Mouse (Mus musculus) R1 (cell line): ENCODE data around the gene Ctnnbl1.
A peak's percentile ranks its signal among the peaks of the same experiment; 100 is the strongest.

ENCODE experiments used
- DNase-seq: peaks from one replicate; pipeline ENCODE4 v3.0.0-alpha.2; 2018; ENCODE audit warnings: low read depth, low spot score

Gene Ctnnbl1

GRCm38 (mm10) chr2:157750926-157751588, 13.9 kb downstream of the Ctnnbl1 start:
- DNase-seq = no peak

- no peak for DNase-seq
These were observed 14.6 kb downstream of the Ctnnbl1 start for GRCm38 (mm10) chr2:157751589-157752373.

- no peak for DNase-seq
These were observed 15.2 kb downstream of the Ctnnbl1 start for GRCm38 (mm10) chr2:157752374-157752743.

- no peak for DNase-seq
These were observed 18.6 kb downstream of the Ctnnbl1 start for GRCm38 (mm10) chr2:157755771-157756170.

- DNase-seq = no peak
These were observed 19.0 kb downstream of the Ctnnbl1 start for GRCm38 (mm10) chr2:157756193-157756592.

GRCm38 (mm10) chr2:157758395-157758794, 21.2 kb downstream of the Ctnnbl1 start:
- no peak for DNase-seq

GRCm38 (mm10) chr2:157759717-157760116, 22.5 kb downstream of the Ctnnbl1 start:
- DNase-seq = no peak

GRCm38 (mm10) chr2:157762903-157763302, 25.7 kb downstream of the Ctnnbl1 start:
- DNase-seq = no peak

- no peak for DNase-seq
These were observed 29.4 kb downstream of the Ctnnbl1 start for GRCm38 (mm10) chr2:157766591-157766990.

- no peak for DNase-seq
These were observed 31.7 kb downstream of the Ctnnbl1 start for GRCm38 (mm10) chr2:157768682-157769429.

GRCm38 (mm10) chr2:157770761-157771160, 33.6 kb downstream of the Ctnnbl1 start:
- peak; percentile 19 for DNase-seq

- DNase-seq = no peak
These were observed 36.5 kb downstream of the Ctnnbl1 start for GRCm38 (mm10) chr2:157773661-157774060.

- DNase-seq = no peak
These were observed 38.8 kb downstream of the Ctnnbl1 start for GRCm38 (mm10) chr2:157775957-157776356.

GRCm38 (mm10) chr2:157780956-157781355, 43.8 kb downstream of the Ctnnbl1 start:
- DNase-seq = no peak

GRCm38 (mm10) chr2:157783152-157783551, 46.0 kb downstream of the Ctnnbl1 start:
- no peak for DNase-seq

- no peak for DNase-seq
These were observed 47.0 kb downstream of the Ctnnbl1 start for GRCm38 (mm10) chr2:157784238-157784637.

- DNase-seq = no peak
These were observed 47.4 kb downstream of the Ctnnbl1 start for GRCm38 (mm10) chr2:157784647-157785046.

GRCm38 (mm10) chr2:157789226-157789625, 52.0 kb downstream of the Ctnnbl1 start:
- DNase-seq = no peak

GRCm38 (mm10) chr2:157790836-157791495, 53.8 kb downstream of the Ctnnbl1 start:
- no peak for DNase-seq

- DNase-seq = no peak
These were observed 54.4 kb downstream of the Ctnnbl1 start for GRCm38 (mm10) chr2:157791528-157792162.

- no peak for DNase-seq
These were observed 55.8 kb downstream of the Ctnnbl1 start for GRCm38 (mm10) chr2:157792840-157793552.
